Mouse (Mus musculus): ENCODE data around the gene Morn1.

Gene Morn1

GRCm38 (mm10) chr4:155139281-155140045 is 53.1 kb downstream of the Morn1 start:
- DNase-seq (ENCODE audit: low spot score in 2 of 2), result no peak

- no peak for DNase-seq (ENCODE audit: low spot score in 2 of 2)
Measured at GRCm38 (mm10) chr4:155140150-155140549, 53.8 kb downstream of the Morn1 start.

- DNase-seq (ENCODE audit: low spot score in 2 of 2), result peak; percentile 90 to 92
Measured at GRCm38 (mm10) chr4:155140795-155141265, 54.5 kb downstream of the Morn1 start.

GRCm38 (mm10) chr4:155142836-155143235 is 56.5 kb downstream of the Morn1 start:
- DNase-seq (ENCODE audit: low spot score in 2 of 2), result no peak

GRCm38 (mm10) chr4:155143411-155143810 is 57.0 kb downstream of the Morn1 start:
- no peak for DNase-seq (ENCODE audit: low spot score in 2 of 2)

GRCm38 (mm10) chr4:155143871-155144502 is 57.6 kb downstream of the Morn1 start:
- peak; percentile 88 to 89 for DNase-seq (ENCODE audit: low spot score in 2 of 2)

- no peak for DNase-seq (ENCODE audit: low spot score in 2 of 2)
Measured at GRCm38 (mm10) chr4:155144548-155145180, 58.3 kb downstream of the Morn1 start.

- DNase-seq (ENCODE audit: low spot score in 2 of 2), result no peak
Measured at GRCm38 (mm10) chr4:155146107-155146823, 59.9 kb downstream of the Morn1 start.

GRCm38 (mm10) chr4:155148453-155148852 is 62.1 kb downstream of the Morn1 start:
- no peak for DNase-seq (ENCODE audit: low spot score in 2 of 2)

- DNase-seq (ENCODE audit: low spot score in 2 of 2), result peak; percentile 75 to 76
Measured at GRCm38 (mm10) chr4:155148910-155149698, 62.7 kb downstream of the Morn1 start.

GRCm38 (mm10) chr4:155149941-155150275 is 63.5 kb downstream of the Morn1 start:
- DNase-seq (ENCODE audit: low spot score in 2 of 2), result no peak

- peak; percentile 94 to 95 for DNase-seq (ENCODE audit: low spot score in 2 of 2)
Measured at GRCm38 (mm10) chr4:155150276-155151113, 64.1 kb downstream of the Morn1 start.

- peak; percentile 27 to 46 for DNase-seq (ENCODE audit: low spot score in 2 of 2)
Measured at GRCm38 (mm10) chr4:155151221-155151788, 64.9 kb downstream of the Morn1 start.

- DNase-seq (ENCODE audit: low spot score in 2 of 2), result no peak
Measured at GRCm38 (mm10) chr4:155151845-155152244, 65.5 kb downstream of the Morn1 start.

- no peak for DNase-seq (ENCODE audit: low spot score in 2 of 2)
Measured at GRCm38 (mm10) chr4:155152476-155152875, 66.1 kb downstream of the Morn1 start.

- no peak for DNase-seq (ENCODE audit: low spot score in 2 of 2)
Measured at GRCm38 (mm10) chr4:155153389-155154072, 67.2 kb downstream of the Morn1 start.

- DNase-seq (ENCODE audit: low spot score in 2 of 2), result peak; percentile 74 to 75
Measured at GRCm38 (mm10) chr4:155154986-155155385, 68.6 kb downstream of the Morn1 start.

- no peak for DNase-seq (ENCODE audit: low spot score in 2 of 2)
Measured at GRCm38 (mm10) chr4:155156734-155157133, 70.4 kb downstream of the Morn1 start.

- DNase-seq (ENCODE audit: low spot score in 2 of 2), result no peak
Measured at GRCm38 (mm10) chr4:155157871-155158542, 71.6 kb downstream of the Morn1 start.

Data from heart, adult 9 months (tissue).